Mouse (Mus musculus): ENCODE measurements around the gene Rab11a. TPM values are rescaled to one million over a fixed set of nuclear protein-coding genes. Genes with fewer than 3 reads are reported as not detected.

The Rab11a gene
- polyA plus RNA-seq (2012; rRNA removed), result 95.9 and 101 TPM in 2 replicates

DNA sequence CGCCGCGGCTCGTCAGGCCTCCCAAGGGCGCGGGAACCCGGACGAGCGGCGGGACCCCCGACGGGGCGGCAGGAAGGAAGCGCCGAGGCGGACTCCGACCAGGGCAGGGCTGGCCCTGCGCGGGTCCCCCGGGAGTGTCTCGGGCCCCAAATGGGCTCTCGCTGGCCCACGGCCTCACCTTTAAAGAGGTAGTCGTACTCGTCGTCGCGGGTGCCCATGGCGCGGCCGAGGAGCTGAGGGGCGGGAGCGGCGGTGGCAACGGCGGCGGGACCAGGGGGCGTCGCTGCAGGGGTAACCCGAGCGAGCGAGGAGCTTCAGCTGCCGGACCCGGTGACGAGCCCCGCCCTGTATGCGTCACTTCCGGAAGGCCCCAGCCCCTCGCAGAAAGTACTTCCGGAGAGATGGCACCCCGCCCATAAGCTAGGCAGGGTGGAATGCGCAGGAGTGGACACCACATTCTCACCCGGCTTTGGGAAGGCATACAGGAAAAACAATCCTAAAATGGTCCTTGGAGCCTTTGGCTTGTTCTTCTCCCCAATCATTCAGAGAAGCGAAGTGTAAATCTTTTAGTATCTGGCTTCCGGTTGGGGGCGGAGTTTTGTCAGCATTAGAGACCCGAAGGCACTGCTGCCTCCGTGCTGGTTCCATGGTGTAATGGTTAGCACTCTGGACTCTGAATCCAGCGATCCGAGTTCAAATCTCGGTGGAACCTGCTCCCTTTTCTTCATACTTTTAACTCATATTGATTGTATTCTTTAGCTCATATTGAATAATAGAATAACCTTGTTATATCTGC is at the start of gene Rab11a:
TSS of gene Rab11a (minus strand) at position 353 of the 796 bp plus-strand sequence.

Other genes with a start within 250 kb of the Rab11a start
- gene Dennd4a, start 73.6 kb upstream of the Rab11a start, polyA plus RNA-seq (2012; rRNA removed), result 34.4 and 40.4 TPM in 2 replicates
- 0.03 TPM in 2 replicates for gene Slc24a1, start 213.8 kb upstream of the Rab11a start, polyA plus RNA-seq (2012; rRNA removed)
- gene Ints14, start 223.1 kb upstream of the Rab11a start, polyA plus RNA-seq (2012; rRNA removed), result 14.2 and 17.2 TPM in 2 replicates